Mouse (Mus musculus): Measurements from ENCODE around the gene Rrp1b.

- TF ChIP-seq CHD2 (IDR thresholded peaks at IDR 0.05; ENCODE audit: low read depth, low read length) (no peak), HCFC1 (IDR thresholded peaks at IDR 0.05; ENCODE audit: borderline replicate concordance, insufficient read depth, low read length) (no peak), ZNF384 (IDR thresholded peaks at IDR 0.05; ENCODE audit: low read depth, low read length) (no peak), ZC3H11A (IDR thresholded peaks at IDR 0.05; ENCODE audit: borderline replicate concordance, low read depth, low read length) (no peak), MAFK (IDR thresholded peaks at IDR 0.05; ENCODE audit: insufficient read depth, low read depth, low read length) (no peak)
Observed at GRCm38 (mm10) chr17:32027666-32028065, 8.2 kb upstream of the Rrp1b start.

All from ES-E14 (cell line).